Mouse (Mus musculus): ENCODE measurements around the gene 2810408A11Rik. TPM values are rescaled to one million over a fixed set of nuclear protein-coding genes. Genes with fewer than 3 reads are reported as not detected.

Gene 2810408A11Rik
- polyA plus RNA-seq, 1 experiment from 2014 or later, result 14.8 TPM

DNA sequence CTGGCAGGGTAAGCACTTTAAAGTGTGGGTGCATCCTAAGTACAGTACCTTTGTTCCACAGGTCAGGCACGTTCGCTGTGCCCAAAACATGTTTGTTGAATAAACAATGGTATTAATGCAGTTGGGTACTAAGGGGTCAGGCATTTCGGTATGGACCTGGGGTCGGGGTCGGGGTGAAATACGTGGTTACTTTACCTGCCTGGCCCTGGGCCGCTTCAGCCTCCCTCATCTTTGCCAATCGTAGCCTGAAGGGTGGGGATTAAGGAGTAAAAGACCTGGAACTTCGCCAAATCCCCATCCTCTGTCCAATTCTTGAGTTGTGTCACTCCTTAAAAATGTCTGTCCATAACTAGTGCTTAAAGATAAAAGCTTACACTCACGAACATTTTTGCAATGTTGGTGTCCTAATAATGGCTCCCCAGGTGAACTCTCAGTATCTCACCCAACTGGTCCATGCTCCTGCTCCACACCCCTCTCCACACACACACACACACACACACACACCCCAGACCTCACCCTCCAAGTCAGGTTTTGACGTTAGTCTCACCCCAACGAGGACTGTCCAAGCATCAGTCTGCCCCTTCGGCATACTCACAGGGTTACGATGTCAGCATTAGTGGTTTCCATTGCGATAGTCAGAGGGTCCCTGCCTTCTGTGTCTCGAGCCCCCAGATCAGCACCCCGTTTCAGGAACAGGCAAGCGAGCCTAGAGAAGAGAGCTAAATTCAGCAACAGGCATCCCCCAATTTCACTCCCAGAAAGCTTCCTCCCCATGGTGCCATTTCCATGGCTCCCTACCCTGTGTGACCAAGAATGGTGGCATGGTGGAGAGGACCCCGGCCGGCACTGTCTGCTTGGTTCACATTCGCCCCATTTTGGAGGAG is 18.8 kb downstream of the 2810408A11Rik start:
- H3K4me3 ChIP-seq, result peak overlapping the region; percentile 62
- 62% methylated on average over 21 of the region's 21 CpGs for WGBS
- H3K36me3 ChIP-seq (replicated peaks), result no peaks in the 10 kb centered on the region
- peaks cover 56% of the 10 kb centered on the region for H3K4me1 ChIP-seq
- peak overlapping the region; percentile 87 for H3K27ac ChIP-seq (replicated peaks)
- no peaks in the 10 kb centered on the region for H3K9me3 ChIP-seq
- DNase-seq (ENCODE audit: low spot score), result no peak
- peaks cover 26% of the 10 kb centered on the region for H3K27me3 ChIP-seq (replicated peaks; ENCODE audit: low read depth, poor library complexity, severe bottlenecking)

DNA sequence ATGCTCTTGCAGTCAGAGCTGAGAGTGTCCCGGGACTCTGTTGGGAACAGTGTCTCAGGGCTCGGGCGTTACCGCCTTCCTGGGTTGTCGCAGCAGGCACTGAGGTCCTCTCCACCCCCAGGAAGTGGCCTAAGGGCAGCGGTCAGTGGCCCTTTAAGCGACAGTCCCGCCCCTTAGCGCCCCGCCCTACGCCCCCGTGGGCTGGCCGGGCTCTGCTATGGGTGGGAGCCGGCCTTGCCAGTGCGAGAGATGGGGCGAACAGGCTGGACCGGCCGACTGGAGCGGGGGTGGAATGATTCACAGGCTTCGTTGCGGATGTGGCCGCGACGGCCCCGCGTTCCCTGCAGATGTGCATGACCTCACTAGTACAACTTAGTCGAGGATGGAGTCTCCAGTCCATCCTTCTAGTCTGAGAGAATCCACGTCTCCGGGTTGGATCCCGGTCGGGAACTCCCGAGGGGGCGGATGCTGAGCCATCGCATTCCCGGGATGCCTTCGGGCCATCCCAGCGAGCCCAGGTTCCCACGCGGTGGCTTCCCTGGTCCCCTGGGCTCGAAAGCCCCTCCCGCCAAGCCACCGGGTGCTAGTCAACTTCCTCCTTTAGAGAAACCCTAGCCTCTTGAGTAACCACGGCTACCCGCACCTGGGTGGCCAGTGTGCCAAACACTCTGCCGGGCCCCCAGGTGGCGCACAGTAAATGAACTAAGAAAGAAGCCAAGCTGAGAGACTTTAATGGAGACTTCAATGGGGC is 19.8 kb downstream of the 2810408A11Rik start, which contains the start of gene Kctd11:
Gene Kctd11, minus strand, starts transcription at position 554 of the 751 bp plus-strand sequence.
- no peaks in the 10 kb centered on the region for H3K36me3 ChIP-seq (replicated peaks)
- H3K27ac ChIP-seq (replicated peaks), result peak within 1 kb of the TSS; percentile 87
- H3K27me3 ChIP-seq (replicated peaks; ENCODE audit: low read depth, poor library complexity, severe bottlenecking), result peaks cover 26% of the 10 kb centered on the region
- under 1% methylated on average over 46 of the region's 46 CpGs for WGBS
- H3K9me3 ChIP-seq, result no peaks in the 10 kb centered on the region
- peak; percentile 89 for DNase-seq (ENCODE audit: low spot score)
- peaks cover 66% of the 10 kb centered on the region for H3K4me1 ChIP-seq
- peak within 1 kb of the TSS; percentile 62 for H3K4me3 ChIP-seq

DNA sequence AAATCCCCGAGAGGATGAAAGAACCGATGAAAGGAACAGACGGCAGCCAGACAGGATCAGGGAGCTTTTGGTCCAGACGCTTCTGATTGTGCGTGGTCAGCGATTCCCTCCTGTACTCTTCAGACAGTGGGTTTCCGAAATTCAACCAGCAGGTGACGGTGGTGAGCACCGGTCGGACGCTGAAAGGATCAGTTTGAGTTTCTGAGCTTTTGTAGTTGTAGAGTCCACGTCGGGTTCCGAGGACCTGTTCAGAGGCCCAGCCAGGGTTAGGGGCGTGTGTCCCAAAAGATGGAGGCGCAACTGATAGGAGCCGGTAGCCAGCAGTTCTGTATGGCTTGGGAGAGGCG is 20.3 kb downstream of the 2810408A11Rik start:
- H3K36me3 ChIP-seq (replicated peaks), result no peaks in the 10 kb centered on the region
- under 1% methylated on average over 18 of the region's 18 CpGs for WGBS
- no peaks in the 10 kb centered on the region for H3K9me3 ChIP-seq
- peaks cover 26% of the 10 kb centered on the region for H3K27me3 ChIP-seq (replicated peaks; ENCODE audit: low read depth, poor library complexity, severe bottlenecking)
- peak; percentile 80 for DNase-seq (ENCODE audit: low spot score)
- H3K27ac ChIP-seq (replicated peaks), result peak overlapping the region; percentile 87
- H3K4me3 ChIP-seq, result peak overlapping the region; percentile 62
- H3K4me1 ChIP-seq, result peaks cover 68% of the 10 kb centered on the region

DNA sequence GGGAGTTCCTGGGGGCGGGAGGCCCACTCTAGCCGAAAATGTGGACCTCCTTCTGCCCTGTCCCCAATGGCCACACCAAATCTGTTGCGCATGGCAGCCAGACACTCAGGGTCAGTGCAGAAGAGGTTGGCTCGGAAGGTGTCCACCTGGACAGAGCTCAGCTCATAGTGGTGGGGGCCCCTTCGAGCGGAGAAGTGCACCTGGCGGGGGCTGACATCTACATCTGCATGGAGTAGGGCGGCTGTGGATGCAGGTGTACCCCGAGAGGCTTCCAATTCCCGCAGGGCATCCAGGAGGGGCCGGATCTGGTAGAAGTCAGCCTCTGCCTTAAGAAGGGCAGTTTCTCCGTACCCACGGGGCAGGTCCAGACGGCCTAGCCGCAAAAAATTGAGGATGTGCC is 21.1 kb downstream of the 2810408A11Rik start:
- 57% methylated on average over 15 of the region's 15 CpGs for WGBS

DNA sequence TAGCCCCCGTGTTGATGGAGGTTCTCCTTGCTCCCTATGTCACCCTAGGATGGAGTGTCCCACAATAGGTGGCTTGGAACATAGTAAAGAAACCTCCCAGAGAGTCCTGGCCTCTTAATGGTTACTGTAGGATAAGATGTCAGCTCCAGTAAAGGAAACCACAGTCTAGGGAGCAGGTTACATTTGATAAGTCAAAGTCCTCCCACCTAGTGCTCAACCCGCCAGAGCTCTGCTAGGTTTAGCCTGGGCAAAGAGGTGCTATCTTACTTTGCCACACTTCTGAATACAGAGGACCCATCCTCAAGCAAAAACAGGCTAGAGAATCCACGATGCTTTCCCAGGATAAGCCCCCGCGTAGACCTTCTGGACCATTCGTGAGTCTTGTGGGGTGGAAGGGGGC is 21.8 kb downstream of the 2810408A11Rik start:
- Histone ChIP-seq H3K36me3 (replicated peaks) (no peaks in the 10 kb centered on the region), H3K4me1 (peaks cover 64% of the 10 kb centered on the region), H3K27me3 (replicated peaks; ENCODE audit: low read depth, poor library complexity, severe bottlenecking) (peaks cover 26% of the 10 kb centered on the region), H3K4me3 (peak overlapping the region; percentile 62), H3K27ac (replicated peaks) (peak overlapping the region; percentile 87; the same call in 1 of the 2 replicates), H3K9me3 (no peaks in the 10 kb centered on the region)
- 92% methylated on average over 6 of the region's 6 CpGs for WGBS
- DNase-seq (ENCODE audit: low spot score), result no peak

More for the DNA sequence above, 21.1 kb downstream of the 2810408A11Rik start:
- H3K4me1 ChIP-seq, result peaks cover 66% of the 10 kb centered on the region
- H3K27me3 ChIP-seq (replicated peaks; ENCODE audit: low read depth, poor library complexity, severe bottlenecking), result peaks cover 26% of the 10 kb centered on the region
- H3K27ac ChIP-seq (replicated peaks), result peak overlapping the region; percentile 87; the same call in 1 of the 2 replicates
- no peak for DNase-seq (ENCODE audit: low spot score)
- peak overlapping the region; percentile 62 for H3K4me3 ChIP-seq
- no peaks in the 10 kb centered on the region for H3K36me3 ChIP-seq (replicated peaks)
- H3K9me3 ChIP-seq, result no peaks in the 10 kb centered on the region

DNA sequence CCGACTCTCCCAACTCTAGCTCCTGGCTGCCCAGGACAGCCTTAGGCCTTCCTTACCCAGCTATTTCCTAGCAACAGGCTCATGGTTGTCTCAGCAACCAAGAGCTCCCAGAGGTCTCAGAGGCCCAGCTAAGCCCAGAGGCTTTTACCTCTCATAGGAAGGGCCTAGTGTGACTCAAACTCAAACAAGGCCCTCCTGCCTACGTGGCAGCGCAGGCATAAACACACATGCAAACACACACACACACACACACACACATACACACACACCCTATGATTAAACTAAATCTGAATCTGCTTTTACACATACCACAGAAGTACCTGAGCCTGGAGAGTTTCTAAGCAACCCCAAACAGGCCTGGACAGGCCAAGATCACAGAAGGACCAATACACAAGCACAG is 22.4 kb downstream of the 2810408A11Rik start:
- Histone ChIP-seq H3K36me3 (replicated peaks) (no peaks in the 10 kb centered on the region), H3K9me3 (no peaks in the 10 kb centered on the region), H3K27me3 (replicated peaks; ENCODE audit: low read depth, poor library complexity, severe bottlenecking) (peaks cover 26% of the 10 kb centered on the region), H3K27ac (replicated peaks) (peak overlapping the region; percentile 2; the same call in 1 of the 2 replicates), H3K4me3 (peak overlapping the region; percentile 62; the same call in 1 of the 2 replicates), H3K4me1 (peaks cover 64% of the 10 kb centered on the region)
- WGBS, result 82% methylated on average over 3 of the region's 3 CpGs
- no peak for DNase-seq (ENCODE audit: low spot score)

DNA sequence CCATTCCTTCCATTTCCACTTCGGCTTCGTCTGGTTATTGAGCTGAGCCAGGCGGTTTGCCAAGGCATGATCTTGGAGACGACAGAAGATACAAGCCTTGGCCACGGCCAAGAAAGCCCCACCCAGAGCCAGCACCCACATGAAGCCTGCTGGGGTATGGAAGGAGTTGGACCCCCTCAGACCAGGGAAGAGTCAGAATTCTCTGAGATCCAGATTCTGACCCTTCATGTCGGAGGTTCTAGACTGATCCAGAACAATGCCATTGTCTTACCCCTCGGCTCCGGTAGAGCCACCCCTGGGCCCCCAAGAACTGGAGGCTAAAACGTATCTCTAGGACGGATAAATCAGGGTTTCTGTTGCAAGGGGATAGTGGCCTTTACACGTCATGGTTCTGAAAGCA is 22.9 kb downstream of the 2810408A11Rik start, which contains the start of gene Tmem95:
Gene Tmem95, minus strand, starts transcription at position 141 of the 400 bp plus-strand sequence.
- no peak for DNase-seq (ENCODE audit: low spot score)
- peak within 1 kb of the TSS; percentile 62 for H3K4me3 ChIP-seq
- no peaks in the 10 kb centered on the region for H3K36me3 ChIP-seq (replicated peaks)
- H3K4me1 ChIP-seq, result peaks cover 64% of the 10 kb centered on the region
- no peaks in the 10 kb centered on the region for H3K9me3 ChIP-seq
- peak within 1 kb of the TSS; percentile 74 for H3K27ac ChIP-seq (replicated peaks)
- H3K27me3 ChIP-seq (replicated peaks; ENCODE audit: low read depth, poor library complexity, severe bottlenecking), result peaks cover 26% of the 10 kb centered on the region
- 92% methylated on average over 11 of the region's 11 CpGs for WGBS

DNA sequence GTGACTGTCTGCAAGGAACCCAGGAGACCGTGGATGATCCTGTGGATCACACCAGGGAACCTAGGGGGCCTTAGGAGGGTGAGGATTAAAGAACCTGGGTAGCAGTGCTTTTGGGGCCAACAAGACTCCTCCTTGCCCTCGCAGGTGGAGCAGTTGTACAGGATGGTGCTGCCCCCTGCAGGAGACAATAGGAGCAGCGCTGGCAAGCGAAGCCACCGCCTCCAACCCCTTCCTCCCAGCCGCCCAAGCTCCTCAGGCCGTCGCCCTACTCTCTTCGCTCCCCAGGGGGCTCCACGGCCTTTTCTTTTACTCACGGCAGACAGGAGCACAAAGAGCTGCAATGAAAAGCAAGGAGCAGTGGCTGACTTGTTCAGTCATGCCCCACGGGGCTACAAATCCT is 23.9 kb downstream of the 2810408A11Rik start:
- Histone ChIP-seq H3K9me3 (no peaks in the 10 kb centered on the region), H3K4me3 (peak overlapping the region; percentile 45), H3K27me3 (replicated peaks; ENCODE audit: low read depth, poor library complexity, severe bottlenecking) (peaks cover 19% of the 10 kb centered on the region), H3K4me1 (peaks cover 60% of the 10 kb centered on the region), H3K27ac (replicated peaks) (peak overlapping the region; percentile 74), H3K36me3 (replicated peaks) (no peaks in the 10 kb centered on the region)
- peak; percentile 88 for DNase-seq (ENCODE audit: low spot score)
- 2% methylated on average over 12 of the region's 12 CpGs for WGBS

DNA sequence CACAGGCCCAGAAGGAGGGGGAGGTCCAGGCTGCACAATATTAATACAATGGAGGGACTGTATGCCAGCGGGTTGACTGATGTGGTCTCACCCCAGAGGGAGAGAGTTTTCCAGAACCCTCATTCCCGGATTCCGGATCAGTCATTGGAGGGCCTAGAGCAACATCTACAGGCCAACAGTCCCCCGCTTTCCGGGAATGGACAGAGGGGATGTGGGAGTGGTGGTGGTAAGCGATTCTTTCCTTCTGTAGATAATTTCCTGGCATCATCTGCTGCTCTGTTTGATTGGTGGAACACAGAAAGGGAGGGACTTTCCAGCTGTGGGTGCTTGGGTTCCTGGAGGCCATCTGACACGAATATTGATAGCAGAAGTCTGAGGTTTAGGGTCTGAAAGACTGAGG is 24.6 kb downstream of the 2810408A11Rik start:
- Histone ChIP-seq H3K4me3 (no peak overlapping the region), H3K27ac (replicated peaks) (no peak overlapping the region)
- whole genome bisulfite sequencing, result 62% methylated on average over 7 of the region's 7 CpGs

DNA sequence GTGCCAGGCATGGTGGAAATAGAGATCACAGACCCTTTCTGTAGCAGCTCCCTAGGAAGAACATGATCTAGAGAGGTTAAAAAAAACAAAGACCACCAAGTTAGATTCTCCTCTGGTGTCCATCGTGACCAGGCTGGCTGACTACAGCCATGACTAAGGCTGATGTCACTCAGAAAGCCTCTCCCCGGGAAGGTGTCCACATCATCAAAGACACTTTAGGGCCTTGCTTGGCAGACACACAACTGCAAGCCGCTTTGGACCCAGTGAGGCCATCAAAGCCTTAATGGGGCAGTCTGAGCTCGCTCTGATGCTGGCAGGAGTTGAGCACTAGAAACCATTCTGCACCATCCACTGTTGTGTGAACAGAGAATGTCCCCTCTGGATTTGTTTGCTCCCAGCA is 28.3 kb downstream of the 2810408A11Rik start:
- Histone ChIP-seq H3K9me3 (no peaks in the 10 kb centered on the region), H3K4me1 (peaks cover 21% of the 10 kb centered on the region), H3K4me3 (no peak overlapping the region), H3K27ac (replicated peaks) (no peak overlapping the region), H3K27me3 (replicated peaks; ENCODE audit: low read depth, poor library complexity, severe bottlenecking) (0 out of 2 replicates have a peak, but pooled peaks cover 2% of the 10 kb centered on the region), H3K36me3 (replicated peaks) (no peaks in the 10 kb centered on the region)
- WGBS, result 86% methylated on average over 4 of the region's 4 CpGs
- no peak for DNase-seq (ENCODE audit: low spot score)

More for the DNA sequence above, 24.6 kb downstream of the 2810408A11Rik start:
- H3K27me3 ChIP-seq (replicated peaks; ENCODE audit: low read depth, poor library complexity, severe bottlenecking), result peaks cover 19% of the 10 kb centered on the region
- peaks cover 53% of the 10 kb centered on the region for H3K4me1 ChIP-seq
- H3K36me3 ChIP-seq (replicated peaks), result no peaks in the 10 kb centered on the region
- no peaks in the 10 kb centered on the region for H3K9me3 ChIP-seq
- no peak for DNase-seq (ENCODE audit: low spot score)

DNA sequence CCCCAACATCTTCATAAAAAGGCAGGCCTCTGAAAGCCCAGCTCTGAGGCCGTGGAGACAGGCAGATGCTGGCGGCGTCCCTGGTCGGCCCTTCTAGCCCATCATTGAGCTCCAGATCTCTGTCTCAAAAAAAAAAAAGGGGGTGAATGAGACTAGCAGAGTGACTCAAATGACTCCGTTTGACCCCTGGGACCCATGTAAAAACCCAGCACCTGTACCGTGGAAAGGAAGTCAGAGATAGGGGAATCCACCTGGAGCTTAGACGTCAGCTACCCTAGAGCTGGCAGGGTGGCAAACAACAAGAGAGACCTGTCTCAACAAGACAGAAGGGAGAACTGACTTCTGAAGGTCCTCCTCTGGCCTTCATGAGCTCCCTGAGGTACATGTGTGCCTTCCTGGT is 29.0 kb downstream of the 2810408A11Rik start:
- Histone ChIP-seq H3K4me1 (peaks cover 14% of the 10 kb centered on the region), H3K9me3 (no peaks in the 10 kb centered on the region), H3K4me3 (no peak overlapping the region), H3K36me3 (replicated peaks) (no peaks in the 10 kb centered on the region), H3K27me3 (replicated peaks; ENCODE audit: low read depth, poor library complexity, severe bottlenecking) (0 out of 2 replicates have a peak, but pooled peaks cover 2% of the 10 kb centered on the region), H3K27ac (replicated peaks) (no peak overlapping the region)
- 91% methylated on average over 7 of the region's 7 CpGs for WGBS
- DNase-seq (ENCODE audit: low spot score), result no peak

DNA sequence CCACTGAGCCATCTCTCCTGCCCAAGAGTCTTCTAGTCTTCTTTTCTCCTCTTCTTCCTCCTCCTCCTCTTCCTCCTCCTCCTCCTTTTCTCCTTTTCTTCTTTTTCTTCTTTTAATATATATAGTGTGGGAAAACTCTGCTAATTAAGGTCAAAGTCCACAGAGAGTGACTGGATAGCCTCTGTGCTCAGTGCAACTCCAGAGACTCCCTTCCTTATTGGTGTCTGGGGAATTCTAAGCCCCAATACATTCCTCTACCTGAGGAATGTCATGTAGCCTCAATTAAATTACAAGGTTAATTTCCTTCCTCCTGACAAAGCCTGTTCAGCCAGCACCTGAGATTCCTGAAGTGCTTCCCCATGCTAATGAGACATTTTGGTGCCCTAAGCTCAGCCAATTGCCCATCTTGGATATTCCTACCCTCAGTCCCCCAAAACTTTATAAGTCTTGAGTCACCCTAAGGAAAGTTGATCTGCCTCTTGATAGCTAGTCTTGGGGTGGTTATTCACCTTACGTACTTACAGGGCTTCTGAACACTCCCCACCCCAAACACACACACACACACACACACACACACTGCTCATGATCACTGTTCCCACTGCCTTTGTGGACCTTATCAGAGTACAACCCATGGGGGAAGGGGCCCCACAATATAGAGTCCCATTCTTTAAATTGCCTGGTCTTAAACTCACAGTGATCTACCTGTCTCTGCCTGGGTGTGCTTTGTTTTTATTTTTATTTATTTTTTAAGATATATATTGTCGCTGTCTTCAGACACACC is 30.3 kb downstream of the 2810408A11Rik start:
- Histone ChIP-seq H3K36me3 (replicated peaks) (no peaks in the 10 kb centered on the region), H3K4me1 (0 out of 2 replicates have a peak, but pooled peaks cover 3% of the 10 kb centered on the region), H3K4me3 (no peak overlapping the region), H3K27ac (replicated peaks) (no peak overlapping the region), H3K27me3 (replicated peaks; ENCODE audit: low read depth, poor library complexity, severe bottlenecking) (0 out of 2 replicates have a peak, but pooled peaks cover 2% of the 10 kb centered on the region), H3K9me3 (no peaks in the 10 kb centered on the region)
- DNase-seq (ENCODE audit: low spot score), result no peak
- 85% methylated on average over 2 of the region's 2 CpGs for WGBS
